Mouse (Mus musculus) granulocyte monocyte progenitor cell, adult 5-6 weeks (primary cell): ENCODE results near the gene Gnb3. TPM values are rescaled to one million over a fixed set of nuclear protein-coding genes. Genes with fewer than 3 reads are reported as not detected.
A peak's percentile ranks its signal among the peaks of the same experiment; 100 is the strongest.

ENCODE experiments used
- ATAC-seq: replicated peaks from 2 replicates; pipeline ENCODE4 v1.8.0; 2016; ENCODE audit warnings: mild to moderate bottlenecking, moderate TSS enrichment, inconsistent platforms; ENCODE audit not compliant: poor library complexity, severe bottlenecking
- total RNA-seq, 2 experiments: library from RNA; stranded (forward) in 1 of 2; stranded (reverse) in 1 of 2; fragments of 200-712, 200-1000 nt in 1 of 2; fragments of >200 nt in 1 of 2; fragmentation: Nextera tagmentation in 1 of 2; gene quantifications; 2 replicates each; pipeline ENCODE4 v1.2.3; 2014 to 2017

Gene Gnb3
- total RNA-seq (2014; fragmentation: Nextera tagmentation) (not detected in 2 replicates), total RNA-seq (2017) (not detected in 2 replicates)

- peak; percentile 74 for ATAC-seq
These were observed at the start of gene Gnb3 for GRCm38 (mm10) chr6:124840241-124841167. TSS of gene Gnb3 (minus strand) at chr6:124840275.

- no peak for ATAC-seq
These were observed 48.6 kb upstream of the Gnb3 start for GRCm38 (mm10) chr6:124888555-124889125.

DNA sequence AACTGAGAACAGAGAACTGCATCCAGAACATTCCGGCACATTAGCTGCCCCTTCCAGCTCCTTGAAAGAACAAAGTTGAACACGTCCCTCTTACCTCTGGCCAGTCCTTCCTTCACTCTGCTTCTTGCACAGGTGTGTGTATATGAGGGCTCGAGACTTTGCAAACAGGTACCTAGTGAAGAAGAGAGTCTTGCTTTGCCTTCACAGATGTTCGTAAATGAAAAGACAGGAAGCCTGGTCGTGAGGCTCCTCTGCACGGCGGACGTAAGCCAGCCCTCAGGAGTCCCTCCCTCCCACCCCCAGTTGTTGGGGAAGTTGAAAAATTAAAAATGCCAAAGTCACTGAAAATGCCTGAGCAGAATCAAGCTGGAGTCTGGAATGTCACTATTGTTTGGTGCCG, 47.9 kb upstream of the Gnb3 start, which contains the start of gene Cd4:
TSS of gene Cd4 (minus strand) at position 236 of the 400 bp plus-strand sequence.
- no peak for ATAC-seq

DNA sequence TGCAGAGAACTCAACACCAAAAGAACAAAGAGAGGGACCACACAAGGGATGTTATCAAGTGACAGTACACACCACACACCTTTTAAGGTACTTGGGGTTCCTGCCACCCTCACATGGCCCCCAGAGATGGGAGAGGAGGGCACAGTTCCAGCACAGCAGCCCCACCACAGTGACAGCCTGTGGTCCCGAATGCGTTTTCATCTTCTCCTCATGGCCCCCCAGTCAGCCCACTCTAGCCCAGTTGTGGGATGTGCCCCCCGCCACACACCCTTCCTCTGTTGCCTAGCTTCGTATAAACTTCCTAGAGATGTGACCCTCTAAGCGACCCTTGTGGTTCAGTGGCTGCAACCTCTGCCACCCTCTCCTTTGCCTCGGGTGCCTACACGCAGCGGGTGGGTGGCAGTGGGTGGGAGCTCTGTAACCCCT, 45.9 kb upstream of the Gnb3 start:
- ATAC-seq = no peak

GRCm38 (mm10) chr6:124884714-124885500, 44.8 kb upstream of the Gnb3 start:
- no peak for ATAC-seq

DNA sequence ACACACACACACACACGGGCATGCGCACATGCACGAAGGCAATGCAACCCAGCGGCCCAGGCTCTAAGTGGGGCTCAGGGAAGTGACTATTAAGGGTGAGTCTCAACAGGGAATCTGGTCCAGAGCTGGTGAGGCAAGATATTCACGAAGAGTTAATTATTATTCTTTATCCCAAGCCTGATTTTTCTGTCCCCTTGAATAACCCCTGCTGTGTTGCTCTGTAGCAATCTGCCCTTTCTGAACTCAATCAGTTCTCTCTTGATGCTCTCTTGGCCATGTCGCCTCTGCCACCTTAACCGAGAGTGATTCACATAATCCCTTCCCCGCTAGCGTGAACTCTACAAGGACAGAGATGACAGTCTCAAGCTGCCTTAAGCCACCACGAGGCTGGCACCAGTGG, 43.3 kb upstream of the Gnb3 start:
- no peak for ATAC-seq

GRCm38 (mm10) chr6:124881821-124882220, 41.7 kb upstream of the Gnb3 start:
- no peak for ATAC-seq

DNA sequence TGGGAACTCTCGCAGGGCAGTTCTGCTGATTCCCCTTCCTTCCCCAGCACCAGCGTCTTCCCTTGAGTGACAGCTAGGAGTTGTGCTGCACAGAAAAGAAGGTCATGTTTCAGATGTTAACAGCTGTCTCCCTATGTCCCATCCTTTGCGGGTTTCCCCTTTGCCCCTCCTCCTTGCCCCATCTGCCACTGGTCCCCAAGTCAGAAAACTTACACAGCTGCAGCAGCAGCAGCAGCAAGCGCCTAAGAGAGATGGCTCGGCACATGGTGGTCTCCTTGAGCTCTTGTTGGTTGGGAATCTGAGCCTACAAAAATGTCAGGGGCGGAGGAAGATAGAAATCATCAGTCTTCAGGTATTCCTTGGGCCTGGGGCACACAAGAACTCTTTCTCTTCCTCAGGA, 39.3 kb upstream of the Gnb3 start:
- ATAC-seq = no peak

- peak; percentile 80 for ATAC-seq
These were observed 34.3 kb upstream of the Gnb3 start for GRCm38 (mm10) chr6:124874348-124874747.

GRCm38 (mm10) chr6:124866560-124866959, 26.5 kb upstream of the Gnb3 start:
- no peak for ATAC-seq

- ATAC-seq = no peak
These were observed 25.8 kb upstream of the Gnb3 start for GRCm38 (mm10) chr6:124865766-124866362.

DNA sequence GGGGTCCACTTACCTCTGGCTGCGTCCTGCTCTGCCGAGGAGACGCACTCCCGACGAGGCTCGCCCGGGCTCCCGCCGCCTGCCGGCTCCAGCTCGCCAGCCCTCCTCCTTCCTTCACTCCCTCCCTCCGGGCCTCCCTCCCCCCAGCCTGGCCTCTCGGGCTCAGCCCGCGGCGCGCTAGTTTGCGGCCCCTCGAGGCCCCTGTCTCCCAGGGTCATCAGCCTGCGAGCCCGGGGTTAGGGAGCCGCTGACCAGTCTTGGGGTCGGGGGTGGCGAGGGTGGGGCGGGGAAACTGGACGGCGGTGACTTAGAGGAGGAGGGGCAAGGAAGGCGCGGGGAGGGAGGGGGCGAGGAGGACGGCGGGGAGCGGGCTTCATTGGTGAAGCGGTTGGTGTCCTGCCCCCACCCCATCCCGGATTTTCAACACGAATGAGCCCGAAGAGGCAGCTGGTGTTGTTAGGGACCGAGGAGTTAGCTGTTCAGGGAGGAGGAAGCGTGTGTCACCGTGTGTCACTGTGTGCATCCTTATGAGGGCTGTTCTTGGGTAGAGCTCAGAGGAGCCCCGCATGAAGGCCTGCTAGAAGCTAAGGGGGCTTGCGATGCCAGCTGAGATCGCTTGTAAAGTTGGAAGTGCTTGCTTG, 23.7 kb upstream of the Gnb3 start, which contains the start of gene Gpr162:
TSS of gene Gpr162 (minus strand) at position 326 of the 641 bp plus-strand sequence.
- peak; percentile 54 for ATAC-seq

- no peak for ATAC-seq
These were observed 23.1 kb upstream of the Gnb3 start for GRCm38 (mm10) chr6:124863125-124863657.

DNA sequence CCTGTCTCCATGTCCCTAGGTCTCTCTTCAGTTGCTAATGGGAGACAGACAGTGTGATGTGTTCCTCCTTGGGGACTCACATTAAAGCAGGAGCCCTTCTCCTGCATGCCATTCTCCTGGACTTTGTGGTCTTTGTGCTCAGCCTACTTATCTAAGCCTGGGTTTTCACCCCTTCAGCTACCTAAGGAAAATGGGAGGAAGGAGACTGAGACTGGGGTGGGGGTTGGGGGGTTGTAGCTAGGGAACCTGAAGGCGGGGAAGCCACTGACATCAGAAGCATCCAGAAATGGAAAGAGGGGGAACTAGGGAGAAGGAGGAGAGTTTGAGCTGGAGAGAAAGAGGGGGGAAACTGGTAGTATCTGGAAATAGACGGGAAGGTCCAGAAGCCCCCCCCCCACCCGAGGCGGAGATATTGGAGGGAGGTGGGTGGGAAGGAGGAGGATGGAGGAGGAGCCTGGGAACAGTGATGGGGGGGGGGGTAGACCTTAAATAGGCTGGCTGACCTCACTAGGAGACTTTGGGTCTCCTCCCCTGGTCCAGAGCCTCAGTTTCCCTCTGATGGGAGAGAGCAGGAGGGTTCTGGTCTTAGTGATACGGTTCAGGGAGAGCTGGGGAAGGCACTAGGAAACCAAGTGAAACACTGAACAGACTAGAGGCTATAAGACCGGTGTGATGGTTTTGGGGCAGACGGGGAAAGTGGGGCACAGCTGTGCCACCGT, 22.5 kb upstream of the Gnb3 start:
- no peak for ATAC-seq

DNA sequence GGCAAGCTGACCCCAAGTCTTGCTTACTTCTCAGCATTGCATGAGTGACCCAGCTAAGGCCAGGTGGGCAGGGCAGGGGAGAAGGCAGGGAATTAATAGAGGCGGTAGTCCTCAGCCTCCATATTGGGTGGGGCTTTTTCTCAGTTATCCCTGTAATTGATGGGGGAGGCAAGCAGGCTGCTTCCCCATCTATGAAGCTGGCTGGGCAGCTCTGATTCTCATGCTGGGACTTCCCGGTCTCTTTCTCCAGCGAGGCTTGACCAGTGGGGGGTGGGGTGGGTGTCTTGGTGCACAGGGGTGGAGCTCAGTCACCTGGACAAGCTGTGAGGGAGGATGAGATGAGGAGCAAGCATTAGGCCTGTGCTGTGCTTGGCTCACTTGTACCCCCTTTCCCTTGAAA, 21.7 kb upstream of the Gnb3 start:
- ATAC-seq = no peak

DNA sequence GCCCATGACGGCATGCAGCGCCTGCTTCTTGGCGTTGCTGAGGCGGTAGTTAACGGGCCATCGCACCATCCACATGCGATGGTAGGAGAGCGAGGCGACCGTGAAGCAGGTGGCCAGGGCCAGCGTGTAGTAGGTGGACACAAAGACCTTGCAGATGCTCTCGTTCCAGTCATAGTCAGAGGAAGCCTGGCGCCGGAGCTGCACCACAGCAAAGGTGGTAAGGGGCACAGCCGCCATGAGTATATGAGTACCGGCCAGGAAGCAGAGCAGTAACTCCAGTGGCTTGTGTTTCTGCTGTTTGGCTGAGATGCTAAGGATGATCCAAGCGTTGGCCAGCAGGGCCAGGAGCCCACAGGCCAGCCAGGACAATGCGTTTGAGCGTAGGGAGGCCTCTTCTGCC, 21.2 kb upstream of the Gnb3 start:
- no peak for ATAC-seq

DNA sequence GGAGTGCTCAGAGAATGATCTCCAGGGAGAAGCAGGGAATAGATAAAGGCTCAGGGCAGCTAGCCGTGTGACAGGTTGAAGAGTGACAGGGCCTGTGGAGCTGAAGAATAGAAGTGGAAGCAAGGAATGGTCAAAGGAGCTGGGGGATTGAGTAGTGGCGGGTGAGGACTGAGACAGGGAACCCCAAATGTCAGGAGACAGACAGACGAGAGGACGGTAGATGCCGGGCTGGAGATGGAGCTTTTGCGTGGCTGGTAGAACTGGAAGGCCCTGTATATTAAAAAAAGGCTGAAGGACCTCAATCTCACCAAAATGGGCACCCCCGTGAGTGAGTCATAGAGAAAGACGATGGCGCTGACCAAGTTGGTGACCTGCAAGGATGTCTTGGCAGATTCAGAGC, 20.4 kb upstream of the Gnb3 start:
- ATAC-seq = no peak

DNA sequence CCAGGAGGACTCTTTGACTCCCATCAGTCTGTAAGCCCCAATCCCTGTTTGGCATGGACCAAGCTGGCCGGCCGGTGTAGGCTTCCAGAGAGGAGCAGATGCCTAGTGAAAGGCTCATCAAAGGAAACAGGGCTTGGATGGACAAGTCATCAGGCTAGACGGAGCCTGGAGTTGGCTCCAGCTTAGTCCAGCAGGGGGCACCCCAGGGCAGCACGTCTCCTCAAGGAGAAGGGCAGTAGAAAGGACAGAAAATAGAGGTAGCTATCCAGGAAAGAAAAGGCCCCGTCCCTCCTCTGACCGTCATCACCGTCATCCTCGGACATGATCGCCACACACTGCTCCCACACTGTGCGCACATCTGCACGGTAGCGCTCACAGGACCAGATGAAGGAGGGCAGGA, 19.6 kb upstream of the Gnb3 start:
- peak; percentile 61 for ATAC-seq
